Mouse (Mus musculus) cerebellum, adult 8-10 months (tissue): ENCODE data around the gene Kctd10.

Source experiments
- DNase-seq: peaks from one replicate; pipeline ENCODE4 v3.0.0; 2022

The Kctd10 gene

DNA sequence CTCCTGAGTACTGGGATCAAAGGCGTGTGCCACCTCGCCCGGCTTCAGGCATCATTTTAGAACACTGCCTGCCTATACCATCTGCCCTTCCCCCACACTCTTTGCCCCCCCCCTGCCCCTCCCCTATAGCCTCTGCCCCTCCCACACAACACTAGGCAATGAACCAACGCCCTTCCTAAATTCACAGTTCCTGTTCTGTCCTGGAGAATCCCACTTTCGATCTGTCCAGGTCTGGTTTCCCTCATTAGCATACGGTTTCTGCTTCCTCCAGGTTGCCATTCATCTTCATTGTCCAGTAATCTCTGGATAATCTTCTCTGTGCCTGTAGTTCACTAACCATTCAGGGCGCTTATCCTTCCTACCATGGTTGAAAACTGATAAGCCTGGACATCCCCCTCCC lies 36.7 kb downstream of the Kctd10 start:
- no peak for DNase-seq

DNA sequence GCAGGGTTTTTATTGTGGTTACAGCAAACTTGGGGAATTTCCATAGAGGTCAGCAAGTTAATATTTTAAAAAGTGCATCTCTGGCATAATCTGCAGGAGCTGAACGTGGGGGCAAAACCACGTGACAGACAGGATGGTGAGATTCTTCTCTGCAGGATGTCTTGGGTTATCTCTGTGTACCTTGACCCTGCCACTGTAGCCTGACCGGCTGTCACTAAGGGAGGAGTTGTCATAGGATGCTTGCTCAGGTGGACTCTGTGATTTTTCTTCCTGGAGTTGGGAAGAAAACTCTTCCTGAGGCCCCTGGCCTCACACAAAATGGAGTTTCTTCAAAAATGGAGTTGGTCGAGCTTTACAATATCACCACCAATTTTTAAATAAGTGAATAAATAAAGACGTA lies 37.3 kb downstream of the Kctd10 start:
- no peak for DNase-seq

DNA sequence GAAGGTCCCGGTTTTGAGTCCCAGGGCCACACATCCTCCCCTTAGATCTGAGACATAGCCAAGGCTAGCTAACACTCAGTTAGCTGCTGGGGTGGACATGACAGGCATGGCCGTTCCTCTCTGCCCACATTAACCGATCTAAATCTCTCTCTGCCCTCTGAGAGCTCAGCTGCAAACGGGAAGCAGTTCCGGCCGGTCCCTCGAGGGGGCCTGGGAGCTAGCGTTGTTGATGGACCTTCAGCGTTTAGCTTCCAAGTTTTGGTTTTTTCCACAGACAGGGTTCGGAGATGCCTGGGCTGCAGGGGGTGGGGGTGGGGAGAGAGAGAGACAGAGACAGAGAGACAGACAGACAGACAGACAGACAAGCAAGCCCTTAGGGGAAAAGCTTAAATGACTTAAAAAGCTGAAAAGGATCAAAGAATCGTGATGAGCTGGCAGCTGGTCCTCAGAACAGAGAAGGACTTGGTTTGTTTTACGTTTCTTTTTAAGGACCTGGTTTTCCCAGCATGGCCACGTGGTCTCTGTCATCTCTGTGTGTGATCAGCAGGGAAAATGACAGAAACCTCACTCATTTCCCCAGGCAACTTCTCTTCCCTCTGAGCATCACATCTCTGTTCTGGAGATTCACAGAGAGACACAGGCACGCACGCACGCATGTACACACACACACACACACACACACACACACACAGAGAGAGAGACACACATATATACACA lies 56.4 kb downstream of the Kctd10 start:
- no peak for DNase-seq

DNA sequence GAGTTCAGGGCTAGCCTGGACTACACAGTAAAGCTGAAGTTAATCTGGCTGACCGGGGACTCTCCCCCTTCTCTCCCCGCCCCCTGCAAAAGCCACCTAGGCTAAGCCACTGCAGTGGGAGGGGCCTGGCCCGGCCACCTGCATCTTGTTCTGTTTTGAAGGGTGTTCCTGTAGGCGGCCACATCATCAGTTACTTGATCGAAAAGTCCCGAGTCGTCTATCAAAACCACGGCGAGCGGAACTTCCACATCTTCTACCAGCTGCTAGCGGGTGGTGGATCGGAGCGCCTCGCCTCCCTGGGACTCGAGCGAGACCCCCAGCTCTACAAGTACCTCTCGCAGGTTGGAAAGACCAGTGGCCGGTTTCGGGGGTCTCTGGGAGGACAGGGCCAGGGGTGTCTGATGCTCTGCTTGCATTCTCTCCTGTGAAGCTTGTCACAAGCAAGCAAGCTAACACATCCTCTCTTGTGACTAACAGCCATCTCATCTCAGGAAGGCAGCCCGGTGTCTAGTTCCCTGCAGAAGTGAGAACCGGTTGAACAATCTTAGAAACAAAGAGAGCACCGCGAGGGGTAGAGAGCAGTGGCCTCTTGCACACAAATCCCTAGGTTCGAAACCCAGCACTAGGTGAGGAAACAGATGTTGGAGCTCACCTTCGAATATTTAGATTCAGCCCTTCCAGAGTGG lies 57.1 kb downstream of the Kctd10 start:
- DNase-seq: no peak
